10 mouse cellular contexts compared by ENCODE assay signal in genomic region chr11:106723611-106724125, GRCm38 (mm10). TPM values are rescaled to one million over a fixed set of nuclear protein-coding genes. Genes with fewer than 3 reads are reported as not detected.
DNase-seq lines count a peak whose midpoint lies in the region; ATAC-seq and TF ChIP-seq lines count a peak whose summit lies in the region.
"Had no signal": no experiment of that assay in that cellular context is flagged by ENCODE, and none has a peak within 500 bp of the region (broad histone marks: within the 10 kb centered on the region; RNA-seq: fewer than 3 reads in every experiment).

No protein-coding gene starts in this region.

- TF ChIP-seq POLR2A in thymus, adult 2 months (IDR thresholded peaks at IDR 0.05; ENCODE audit: control insufficient read depth, extremely low read depth, insufficient read depth, low read length, poor library complexity): no peak

- ATAC-seq in heart, embryonic 14.5 days (ENCODE audit: insufficient number of reproducible peaks, insufficient read depth, low FRiP score, low read depth): no peak
- no peak for ATAC-seq in erythroblast, adult 5-6 weeks (replicated peaks; ENCODE audit: low FRiP score, poor library complexity, severe bottlenecking)

- peaks cover 26% of the 10 kb centered on the region for H3K4me1 ChIP-seq in heart, embryonic 10.5 days
- peaks cover 9% of the 10 kb centered on the region for H3K4me1 ChIP-seq in thymus, adult 2 months (replicated peaks; ENCODE audit: control insufficient read depth, insufficient read depth, low read length)
- peaks cover 9 to 25% of the 10 kb centered on the region in 2 experiments for H3K4me1 ChIP-seq in heart, embryonic 14.5 days (ENCODE audit: control insufficient read depth in 2 of 2, insufficient read depth in 2 of 2, low read length in 2 of 2)

- no peaks in the 10 kb centered on the region for H3K36me3 ChIP-seq in heart, embryonic 10.5 days
- H3K36me3 ChIP-seq in thymus, adult 2 months (ENCODE audit: control insufficient read depth, insufficient read depth, low read length): no peaks in the 10 kb centered on the region
- no peaks in the 10 kb centered on the region for H3K36me3 ChIP-seq in heart, embryonic 14.5 days (ENCODE audit: control insufficient read depth, insufficient read depth, low read length)

- H3K9me3 ChIP-seq in heart, embryonic 10.5 days: no peaks in the 10 kb centered on the region
- no peaks in the 10 kb centered on the region for H3K9me3 ChIP-seq in heart, embryonic 14.5 days (ENCODE audit: control insufficient read depth, low read length)
- H3K9me3 ChIP-seq: megakaryocyte, embryonic 14.5 days had no signal

- no peak overlapping the region for H3K4me3 ChIP-seq in heart, embryonic 10.5 days
- no peak overlapping the region for H3K4me3 ChIP-seq in thymus, adult 2 months (ENCODE audit: control insufficient read depth, insufficient read depth, low read length)
- H3K4me3 ChIP-seq in heart, embryonic 14.5 days (ENCODE audit: control insufficient read depth in 1 of 2, insufficient read depth in 1 of 2, low read depth in 1 of 2, low read length in 2 of 2): no peak overlapping the region

- no peak for DNase-seq in heart, embryonic 10.5 days (ENCODE audit: low spot score)
- DNase-seq in heart, adult 8-10 months (ENCODE audit: low spot score): no peak
- DNase-seq in thymus, postnatal 4 days: peak; percentile 41
- DNase-seq in thymus, adult 2 months: no peak
- peak; percentile 43 for DNase-seq in retina, embryonic 14.5 days (ENCODE audit: low spot score)
- DNase-seq in urinary bladder, postnatal 25 days (ENCODE audit: low spot score): no peak

- no peaks in the 10 kb centered on the region for H3K27me3 ChIP-seq in heart, embryonic 10.5 days (ENCODE audit: insufficient read depth, poor library complexity, severe bottlenecking)
- no peaks in the 10 kb centered on the region for H3K27me3 ChIP-seq in thymus, adult 2 months (ENCODE audit: control insufficient read depth, insufficient read depth, low read length)
- no peaks in the 10 kb centered on the region for H3K27me3 ChIP-seq in heart, embryonic 14.5 days (ENCODE audit: control insufficient read depth, insufficient read depth, low read length)
- H3K27me3 ChIP-seq: CH12.LX; megakaryocyte, embryonic 14.5 days had no signal

- H3K4me2 ChIP-seq in heart, embryonic 14.5 days (ENCODE audit: low read length): peak overlapping the region; percentile 31; the same call in 1 of the 2 replicates

- no peak for TF ChIP-seq CTCF in thymus, adult 2 months (IDR thresholded peaks at IDR 0.05; ENCODE audit: borderline replicate concordance, control insufficient read depth, extremely low read depth, insufficient read depth, low read length, poor library complexity)

- WGBS in heart, embryonic 10.5 days: 70% methylated on average over 15 of the region's 15 CpGs
- WGBS in thymus, adult 2 months: 97% methylated on average over 15 of the region's 15 CpGs
- 67% methylated on average over 15 of the region's 15 CpGs for WGBS in heart, embryonic 14.5 days

- H3K9ac ChIP-seq in heart, embryonic 14.5 days (ENCODE audit: low read length): no peak overlapping the region

- peak overlapping the region; percentile 83 for H3K27ac ChIP-seq in heart, embryonic 10.5 days
- H3K27ac ChIP-seq in thymus, adult 2 months (ENCODE audit: control insufficient read depth, insufficient read depth, low read length): no peak overlapping the region
- H3K27ac ChIP-seq in heart, embryonic 14.5 days (replicated peaks in 1 of 2; ENCODE audit: control insufficient read depth in 1 of 2, insufficient read depth in 1 of 2, low read depth in 2 of 2, low read length in 2 of 2): no peak overlapping the region; a peak in 1 of 4 replicates

RNA-seq across cellular contexts. Expression of gene Pecam1, which starts 26.8 kb away (rescaled TPM):
- 40.6 and 56.0 TPM in 2 replicates for polyA plus RNA-seq in heart, embryonic 10.5 days (2016; fragmentation: Nextera tagmentation; extraction: Ambion mirVana)
- 100 to 1,000 TPM in 3 of 4 experiments, 10 to 100 TPM in 1; 97.3 to 119 (median 109) TPM for total RNA-seq in heart, adult 8-10 months (2022)
- 56.6 and 57.9 TPM in 2 replicates for polyA plus RNA-seq in thymus, adult 2 months (2012; rRNA removed)
- 69.9 and 79.5 TPM in 2 replicates for polyA plus RNA-seq in heart, embryonic 14.5 days (2014; fragmentation: Nextera tagmentation; extraction: Ambion mirVana)
- total RNA-seq in erythroblast, adult 5-6 weeks (2015; ENCODE audit: low replicate concordance): 5.0 and 11.0 TPM in 2 replicates
- total RNA-seq in erythroblast, adult 5-6 weeks (2017; ENCODE audit: low replicate concordance): 4.0 and 5.0 TPM in 2 replicates

RNA-seq across cellular contexts. Expression of gene Milr1, which starts 27.4 kb away (rescaled TPM):
- polyA plus RNA-seq in heart, embryonic 10.5 days (2016; fragmentation: Nextera tagmentation; extraction: Ambion mirVana): 0.46 and 1.2 TPM in 2 replicates
- total RNA-seq in heart, adult 8-10 months (2022): 1 to 10 TPM in 1 of 4 experiments, under 1 TPM in 3; 0.22 to 1.5 (median 0.74) TPM
- 2.8 and 3.6 TPM in 2 replicates for polyA plus RNA-seq in thymus, adult 2 months (2012; rRNA removed)
- 1.6 and 2.0 TPM in 2 replicates for polyA plus RNA-seq in heart, embryonic 14.5 days (2014; fragmentation: Nextera tagmentation; extraction: Ambion mirVana)
- 11.0 and 24.5 TPM in 2 replicates for total RNA-seq in erythroblast, adult 5-6 weeks (2015; ENCODE audit: low replicate concordance)
- total RNA-seq in erythroblast, adult 5-6 weeks (2017; ENCODE audit: low replicate concordance): 12.7 and 20.4 TPM in 2 replicates

RNA-seq across cellular contexts. Expression of gene Polg2, which starts 55.7 kb away (rescaled TPM):
- 9.4 and 9.9 TPM in 2 replicates for polyA plus RNA-seq in heart, embryonic 10.5 days (2016; fragmentation: Nextera tagmentation; extraction: Ambion mirVana)
- total RNA-seq in heart, adult 8-10 months (2022): 1 to 10 TPM; 4.2 to 4.9 (median 4.6) TPM
- polyA plus RNA-seq in thymus, adult 2 months (2012; rRNA removed): 11.1 and 11.8 TPM in 2 replicates
- 7.4 and 10.0 TPM in 2 replicates for polyA plus RNA-seq in heart, embryonic 14.5 days (2014; fragmentation: Nextera tagmentation; extraction: Ambion mirVana)
- total RNA-seq in erythroblast, adult 5-6 weeks (2015; ENCODE audit: low replicate concordance): 8.2 and 9.6 TPM in 2 replicates
- total RNA-seq in erythroblast, adult 5-6 weeks (2017; ENCODE audit: low replicate concordance): 9.9 and 22.7 TPM in 2 replicates

Comparison
In these comparisons a context has a peak if more than half of its experiments do, and no peak if none do; other contexts are left out.
1. DNase-seq: peak in thymus, postnatal 4 days (single experiment) and retina, embryonic 14.5 days (single experiment); none in heart, embryonic 10.5 days (single experiment), heart, adult 8-10 months (single experiment), thymus, adult 2 months (single experiment) and urinary bladder, postnatal 25 days (single experiment).